Mouse (Mus musculus): Measurements from ENCODE around the gene Slco3a1.

- no peak for TF ChIP-seq CTCF (conservative IDR thresholded peaks at IDR 0.05; ENCODE audit: low read length)
- TF ChIP-seq NANOG (IDR thresholded peaks at IDR 0.05; ENCODE audit: borderline replicate concordance, low read length) = no peak
Measured at GRCm38 (mm10) chr7:74442380-74442779, 112.2 kb downstream of the Slco3a1 start.

All from E14TG2a.4 (cell line).